ENCODE assay signal across 8 mouse cellular contexts in the genomic region with DNA sequence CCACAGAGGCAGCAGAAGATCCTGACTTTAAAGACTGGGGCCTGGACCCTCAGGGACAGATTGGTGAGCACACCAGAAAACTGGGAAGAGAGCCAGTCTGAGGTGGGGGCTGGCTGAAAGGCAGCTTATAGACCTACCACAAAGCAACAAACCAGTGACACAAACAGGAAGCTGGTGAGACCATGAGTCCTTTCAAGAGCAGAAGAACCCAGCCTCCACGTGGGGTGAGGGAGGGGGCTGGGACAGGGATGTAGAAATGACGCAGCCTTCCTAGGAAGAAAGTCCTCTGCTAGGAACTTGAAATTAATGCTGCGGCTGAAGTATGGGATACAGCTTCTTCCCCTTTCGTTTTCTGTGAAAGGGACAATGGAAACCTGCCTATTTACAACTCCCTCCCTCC.
DNase-seq lines count a peak whose midpoint lies in the region; ATAC-seq and TF ChIP-seq lines count a peak whose summit lies in the region.

No protein-coding gene starts in this region.

- no peaks in the 10 kb centered on the region for H3K36me3 ChIP-seq in kidney, adult 2 months (ENCODE audit: control insufficient read depth, insufficient read depth, low read length)
- no peaks in the 10 kb centered on the region for H3K36me3 ChIP-seq in forebrain, embryonic 15.5 days
- H3K36me3 ChIP-seq in midbrain, embryonic 15.5 days (replicated peaks): no peaks in the 10 kb centered on the region
- no peaks in the 10 kb centered on the region for H3K36me3 ChIP-seq in stomach, postnatal 0 days (ENCODE audit: control insufficient read depth, insufficient read depth, low read length)

- no peak for ATAC-seq in forebrain, embryonic 15.5 days (replicated peaks)
- ATAC-seq in midbrain, embryonic 15.5 days (replicated peaks): no peak
- no peak for ATAC-seq in stomach, postnatal 0 days (ENCODE audit: low FRiP score, low TSS enrichment)

- no peaks in the 10 kb centered on the region for H3K27me3 ChIP-seq in kidney, adult 2 months (replicated peaks; ENCODE audit: control insufficient read depth, insufficient read depth, low read length)
- no peaks in the 10 kb centered on the region for H3K27me3 ChIP-seq in forebrain, embryonic 15.5 days
- no peaks in the 10 kb centered on the region for H3K27me3 ChIP-seq in midbrain, embryonic 15.5 days (replicated peaks)
- H3K27me3 ChIP-seq in stomach, postnatal 0 days (ENCODE audit: control insufficient read depth, insufficient read depth, low read length): no peaks in the 10 kb centered on the region

- H3K9ac ChIP-seq in forebrain, embryonic 15.5 days (replicated peaks): no peak overlapping the region
- no peak overlapping the region for H3K9ac ChIP-seq in midbrain, embryonic 15.5 days
- H3K9ac ChIP-seq in stomach, postnatal 0 days (ENCODE audit: low read length): no peak overlapping the region

- H3K9me3 ChIP-seq in forebrain, embryonic 15.5 days: no peaks in the 10 kb centered on the region
- no peaks in the 10 kb centered on the region for H3K9me3 ChIP-seq in midbrain, embryonic 15.5 days
- H3K9me3 ChIP-seq in stomach, postnatal 0 days (ENCODE audit: control insufficient read depth, low read length): no peaks in the 10 kb centered on the region

- no peak for TF ChIP-seq POLR2A in kidney, adult 2 months (IDR thresholded peaks at IDR 0.05; ENCODE audit: low read depth, low read length)

- H3K4me3 ChIP-seq in kidney, adult 2 months (ENCODE audit: insufficient read depth, low read depth, low read length): no peak overlapping the region
- H3K4me3 ChIP-seq in forebrain, embryonic 15.5 days: no peak overlapping the region
- H3K4me3 ChIP-seq in midbrain, embryonic 15.5 days: no peak overlapping the region
- H3K4me3 ChIP-seq in stomach, postnatal 0 days (ENCODE audit: low read depth, low read length): no peak overlapping the region

- H3K27ac ChIP-seq in kidney, adult 2 months (ENCODE audit: insufficient read depth, low read depth, low read length): no peak overlapping the region
- peak overlapping the region; percentile 76 for H3K27ac ChIP-seq in forebrain, embryonic 15.5 days (replicated peaks)
- peak overlapping the region; percentile 22; the same call in 1 of the 2 replicates for H3K27ac ChIP-seq in midbrain, embryonic 15.5 days
- H3K27ac ChIP-seq in stomach, postnatal 0 days (replicated peaks): no peak overlapping the region

- no peak for TF ChIP-seq CTCF in kidney, adult 2 months (conservative IDR thresholded peaks at IDR 0.05; ENCODE audit: insufficient read depth, insufficient read length, low read depth, low read length)
- no peak for TF ChIP-seq CTCF in stomach, postnatal 0 days (IDR thresholded peaks at IDR 0.05; ENCODE audit: low read depth)

- H3K4me1 ChIP-seq in kidney, adult 2 months (ENCODE audit: control insufficient read depth, insufficient read depth, low read length): no peaks in the 10 kb centered on the region
- peaks cover 39% of the 10 kb centered on the region for H3K4me1 ChIP-seq in forebrain, embryonic 15.5 days
- H3K4me1 ChIP-seq in midbrain, embryonic 15.5 days: peaks cover 27% of the 10 kb centered on the region
- H3K4me1 ChIP-seq in stomach, postnatal 0 days (replicated peaks; ENCODE audit: control insufficient read depth, insufficient read depth): no peaks in the 10 kb centered on the region

- DNase-seq in kidney, adult 2 months: peak; percentile 14
- no peak for DNase-seq in kidney, adult 11 months
- peak; percentile 28 to 46 for DNase-seq in CD8-positive naive resting alpha-beta T cell, adult 2 months (ENCODE audit: low read depth in 2 of 2, low spot score in 2 of 2)
- no peak for DNase-seq in stomach, postnatal 0 days (ENCODE audit: low spot score)
- no peak for DNase-seq in frontal cortex, postnatal 36 days (ENCODE audit: low spot score in 2 of 2)
- DNase-seq in frontal cortex, postnatal 25 days (ENCODE audit: low spot score in 2 of 2): no peak

- WGBS in kidney, adult 2 months: 64% methylated on average over 4 of the region's 4 CpGs
- 38% methylated on average over 4 of the region's 4 CpGs for WGBS in forebrain, embryonic 15.5 days
- WGBS in midbrain, embryonic 15.5 days: 65% methylated on average over 4 of the region's 4 CpGs
- 43% methylated on average over 4 of the region's 4 CpGs for WGBS in stomach, postnatal 0 days

- no peak overlapping the region for H3K4me2 ChIP-seq in forebrain, embryonic 15.5 days (replicated peaks)
- H3K4me2 ChIP-seq in midbrain, embryonic 15.5 days: no peak overlapping the region
- H3K4me2 ChIP-seq in stomach, postnatal 0 days (replicated peaks; ENCODE audit: low read depth): no peak overlapping the region

- no peak for TF ChIP-seq EP300 in stomach, postnatal 0 days (optimal IDR thresholded peaks at IDR 0.05)

Comparison
In these comparisons a context has a peak if more than half of its experiments do, and no peak if none do; other contexts are left out.
1. DNase-seq: peak in kidney, adult 2 months (single experiment) and CD8-positive naive resting alpha-beta T cell, adult 2 months (2 of 2); none in kidney, adult 11 months (single experiment), stomach, postnatal 0 days (single experiment), frontal cortex, postnatal 36 days (0 of 2) and frontal cortex, postnatal 25 days (0 of 2).
2. H3K27ac ChIP-seq: peak in forebrain, embryonic 15.5 days (single experiment) and midbrain, embryonic 15.5 days (single experiment); none in kidney, adult 2 months (single experiment) and stomach, postnatal 0 days (single experiment).